Mouse (Mus musculus): ENCODE results near the gene Ddr2. TPM values are rescaled to one million over a fixed set of nuclear protein-coding genes. Genes with fewer than 3 reads are reported as not detected.
"Not testable (repeated sequence)": the region's sequence is repeated elsewhere in the genome, so short reads cannot be mapped to it uniquely, and the experiment has no call there.

The Ddr2 gene
- polyA plus RNA-seq, 1 experiment from 2014 or later: 7.9 TPM

DNA sequence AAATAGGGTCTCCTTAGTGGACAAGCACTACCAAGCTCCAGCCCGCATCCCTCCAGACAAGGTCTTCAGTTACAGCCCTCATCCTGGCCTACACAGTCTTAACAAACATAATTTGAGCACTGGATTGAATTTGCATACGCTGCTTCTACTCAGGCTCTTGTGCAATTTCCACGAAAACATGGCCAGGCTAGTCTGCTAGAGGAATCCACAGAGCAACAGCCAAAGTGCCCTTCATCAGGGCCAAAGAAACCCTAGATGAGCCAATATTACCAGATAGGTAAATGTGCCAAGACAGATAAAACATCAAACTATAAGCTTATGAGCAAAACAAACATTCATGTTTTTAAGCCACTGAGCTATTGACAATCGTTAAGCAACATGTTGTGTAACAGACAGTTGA is 75.6 kb downstream of the Ddr2 start:
- H3K27ac ChIP-seq (ENCODE audit: low read length): no peak overlapping the region
- WGBS: 95% methylated on average over 4 of the region's 4 CpGs
- H3K4me1 ChIP-seq (ENCODE audit: control insufficient read depth, insufficient read depth, low read length): no peaks in the 10 kb centered on the region
- H3K9ac ChIP-seq (ENCODE audit: low read depth, low read length): no peak overlapping the region
- H3K27me3 ChIP-seq (ENCODE audit: control insufficient read depth, insufficient read depth, low read depth, low read length): no peaks in the 10 kb centered on the region
- ATAC-seq: no peak
- no peak overlapping the region for H3K4me3 ChIP-seq (ENCODE audit: low read depth, low read length)
- no peaks in the 10 kb centered on the region for H3K36me3 ChIP-seq (ENCODE audit: control insufficient read depth, insufficient read depth, low read length)
- H3K4me2 ChIP-seq (ENCODE audit: low read length): no peak overlapping the region
- no peaks in the 10 kb centered on the region for H3K9me3 ChIP-seq (replicated peaks; ENCODE audit: control insufficient read depth, low read length, poor library complexity, severe bottlenecking)

DNA sequence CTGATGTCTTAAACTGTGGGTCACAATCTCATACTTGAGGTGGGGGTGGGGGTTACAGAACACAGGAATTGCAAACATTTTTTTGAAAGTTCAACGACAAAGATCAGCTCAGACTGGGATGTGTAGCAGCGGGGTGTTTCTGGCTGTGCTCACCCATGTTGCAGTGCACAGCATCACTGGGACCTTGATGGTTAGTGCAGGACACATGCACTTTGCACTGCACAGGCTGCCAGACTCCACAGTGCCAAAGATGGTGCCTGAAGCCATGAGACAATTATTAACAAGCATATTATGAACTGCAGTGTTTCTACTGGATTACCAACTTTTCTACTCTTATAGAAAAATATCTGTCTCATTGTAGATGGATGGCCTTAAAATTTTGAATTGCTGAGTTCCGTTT is 78.9 kb downstream of the Ddr2 start:
- Histone ChIP-seq H3K27me3 (ENCODE audit: control insufficient read depth, insufficient read depth, low read depth, low read length) (no peaks in the 10 kb centered on the region), H3K4me1 (ENCODE audit: control insufficient read depth, insufficient read depth, low read length) (no peaks in the 10 kb centered on the region), H3K36me3 (ENCODE audit: control insufficient read depth, insufficient read depth, low read length) (no peaks in the 10 kb centered on the region), H3K27ac (ENCODE audit: low read length) (no peak overlapping the region), H3K9me3 (replicated peaks; ENCODE audit: control insufficient read depth, low read length, poor library complexity, severe bottlenecking) (no peaks in the 10 kb centered on the region), H3K4me3 (ENCODE audit: low read depth, low read length) (no peak overlapping the region), H3K4me2 (ENCODE audit: low read length) (no peak overlapping the region), H3K9ac (ENCODE audit: low read depth, low read length) (no peak overlapping the region)
- WGBS: 91% methylated on average over 3 of the region's 3 CpGs
- ATAC-seq: no peak

DNA sequence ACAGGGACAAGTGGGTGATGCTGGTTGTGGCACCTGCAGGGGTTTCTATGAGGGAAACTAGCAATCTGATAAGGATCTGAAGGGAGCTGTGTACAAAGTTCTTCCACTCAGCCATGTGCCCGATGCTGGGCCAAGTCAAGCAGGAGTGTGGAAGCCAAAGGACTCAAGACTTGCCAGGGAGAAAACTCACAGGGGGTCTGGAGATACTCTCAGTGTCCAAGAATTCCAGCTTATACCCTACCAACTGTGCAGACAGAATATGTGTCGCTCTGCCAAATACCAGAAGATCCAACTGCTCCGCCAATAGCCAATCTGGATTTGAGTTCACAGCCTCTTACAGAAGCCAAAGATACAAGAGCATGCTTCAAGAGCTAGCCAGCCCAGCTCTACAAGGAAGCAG is 95.8 kb downstream of the Ddr2 start:
- H3K27me3 ChIP-seq (ENCODE audit: control insufficient read depth, insufficient read depth, low read depth, low read length): no peaks in the 10 kb centered on the region
- H3K4me3 ChIP-seq (ENCODE audit: low read depth, low read length): no peak overlapping the region
- no peak overlapping the region for H3K4me2 ChIP-seq (ENCODE audit: low read length)
- H3K9me3 ChIP-seq (replicated peaks; ENCODE audit: control insufficient read depth, low read length, poor library complexity, severe bottlenecking): no peaks in the 10 kb centered on the region
- no peak overlapping the region for H3K27ac ChIP-seq (ENCODE audit: low read length)
- H3K9ac ChIP-seq (ENCODE audit: low read depth, low read length): no peak overlapping the region
- no peaks in the 10 kb centered on the region for H3K4me1 ChIP-seq (ENCODE audit: control insufficient read depth, insufficient read depth, low read length)
- WGBS: 98% methylated on average over 3 of the region's 3 CpGs
- no peak for ATAC-seq
- H3K36me3 ChIP-seq (ENCODE audit: control insufficient read depth, insufficient read depth, low read length): no peaks in the 10 kb centered on the region

GRCm38 (mm10) chr1:170010716-170011505 is 99.7 kb downstream of the Ddr2 start:
- Histone ChIP-seq H3K4me3 (ENCODE audit: low read depth, low read length) (no peak overlapping the region), H3K9ac (ENCODE audit: low read depth, low read length) (no peak overlapping the region), H3K27me3 (ENCODE audit: control insufficient read depth, insufficient read depth, low read depth, low read length) (no peaks in the 10 kb centered on the region), H3K36me3 (ENCODE audit: control insufficient read depth, insufficient read depth, low read length) (no peaks in the 10 kb centered on the region), H3K4me2 (ENCODE audit: low read length) (no peak overlapping the region), H3K4me1 (ENCODE audit: control insufficient read depth, insufficient read depth, low read length) (no peaks in the 10 kb centered on the region), H3K27ac (ENCODE audit: low read length) (no peak overlapping the region), H3K9me3 (replicated peaks; ENCODE audit: control insufficient read depth, low read length, poor library complexity, severe bottlenecking) (no peaks in the 10 kb centered on the region)
- no peak for ATAC-seq
- WGBS: 94% methylated on average over 15 of the region's 15 CpGs

GRCm38 (mm10) chr1:170009296-170009695 is 101.3 kb downstream of the Ddr2 start:
- Histone ChIP-seq H3K27ac (ENCODE audit: low read length) (no peak overlapping the region), H3K4me1 (ENCODE audit: control insufficient read depth, insufficient read depth, low read length) (no peaks in the 10 kb centered on the region), H3K4me3 (ENCODE audit: low read depth, low read length) (no peak overlapping the region), H3K27me3 (ENCODE audit: control insufficient read depth, insufficient read depth, low read depth, low read length) (no peaks in the 10 kb centered on the region), H3K4me2 (ENCODE audit: low read length) (no peak overlapping the region), H3K9me3 (replicated peaks; ENCODE audit: control insufficient read depth, low read length, poor library complexity, severe bottlenecking) (no peaks in the 10 kb centered on the region), H3K36me3 (ENCODE audit: control insufficient read depth, insufficient read depth, low read length) (no peaks in the 10 kb centered on the region), H3K9ac (ENCODE audit: low read depth, low read length) (no peak overlapping the region)
- 100% methylated on average over 1 of the region's 1 CpGs for WGBS
- no peak for ATAC-seq

- WGBS: 91% methylated on average over 13 of the region's 13 CpGs
- Histone ChIP-seq H3K4me2 (ENCODE audit: low read length) (no peak overlapping the region), H3K27ac (ENCODE audit: low read length) (no peak overlapping the region), H3K9me3 (replicated peaks; ENCODE audit: control insufficient read depth, low read length, poor library complexity, severe bottlenecking) (no peaks in the 10 kb centered on the region), H3K4me1 (ENCODE audit: control insufficient read depth, insufficient read depth, low read length) (no peaks in the 10 kb centered on the region), H3K36me3 (ENCODE audit: control insufficient read depth, insufficient read depth, low read length) (no peaks in the 10 kb centered on the region), H3K4me3 (ENCODE audit: low read depth, low read length) (no peak overlapping the region), H3K9ac (ENCODE audit: low read depth, low read length) (no peak overlapping the region), H3K27me3 (ENCODE audit: control insufficient read depth, insufficient read depth, low read depth, low read length) (no peaks in the 10 kb centered on the region)
- ATAC-seq: no peak
Observed at GRCm38 (mm10) chr1:170008432-170009220, 101.9 kb downstream of the Ddr2 start.

DNA sequence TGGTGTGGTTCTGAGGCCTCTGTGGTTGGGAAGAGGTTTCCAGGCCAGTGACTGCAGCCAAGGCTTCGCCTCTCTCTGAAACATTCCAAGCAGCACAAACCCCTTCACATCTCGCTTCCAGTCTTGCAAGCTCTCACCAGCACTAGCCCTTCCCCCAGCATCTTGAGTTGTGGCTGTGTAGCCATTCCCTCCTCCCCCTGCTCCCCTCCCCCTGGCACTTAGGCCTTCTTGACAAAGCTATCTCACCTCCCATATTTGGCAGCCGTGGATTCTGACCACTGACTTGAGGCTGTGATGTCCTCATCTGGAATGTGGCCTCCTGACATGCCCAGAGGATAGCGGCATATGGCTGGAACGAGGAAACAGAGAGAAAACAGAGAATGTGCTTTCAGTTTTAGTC is 104.0 kb downstream of the Ddr2 start:
- no peak for ATAC-seq
- H3K27me3 ChIP-seq (ENCODE audit: control insufficient read depth, insufficient read depth, low read depth, low read length): no peaks in the 10 kb centered on the region
- no peak overlapping the region for H3K4me3 ChIP-seq (ENCODE audit: low read depth, low read length)
- no peak overlapping the region for H3K9ac ChIP-seq (ENCODE audit: low read depth, low read length)
- 85% methylated on average over 5 of the region's 5 CpGs for WGBS
- H3K9me3 ChIP-seq (replicated peaks; ENCODE audit: control insufficient read depth, low read length, poor library complexity, severe bottlenecking): no peaks in the 10 kb centered on the region
- no peak overlapping the region for H3K4me2 ChIP-seq (ENCODE audit: low read length)
- H3K4me1 ChIP-seq (ENCODE audit: control insufficient read depth, insufficient read depth, low read length): no peaks in the 10 kb centered on the region
- no peaks in the 10 kb centered on the region for H3K36me3 ChIP-seq (ENCODE audit: control insufficient read depth, insufficient read depth, low read length)
- no peak overlapping the region for H3K27ac ChIP-seq (ENCODE audit: low read length)

DNA sequence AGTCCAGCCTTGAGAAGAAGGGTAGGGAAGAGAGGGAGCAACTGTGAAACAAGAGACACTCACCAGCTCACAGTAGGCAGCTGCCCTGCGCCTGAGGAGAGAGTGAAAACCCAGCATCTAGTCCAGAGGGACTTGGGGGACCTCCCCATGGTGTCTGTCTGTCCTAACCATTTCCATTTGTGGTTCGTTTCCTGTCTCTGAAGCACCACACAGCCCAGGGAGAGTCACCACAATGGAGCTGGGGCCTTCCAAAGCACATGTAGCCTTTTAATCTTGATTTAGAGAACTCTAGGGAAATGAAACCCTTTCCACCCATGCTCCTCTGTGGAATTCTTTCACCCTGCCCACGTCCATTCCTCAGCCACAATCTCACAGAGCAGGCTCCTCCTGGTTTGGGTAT is 105.3 kb downstream of the Ddr2 start:
- no peak overlapping the region for H3K4me2 ChIP-seq (ENCODE audit: low read length)
- no peaks in the 10 kb centered on the region for H3K4me1 ChIP-seq (ENCODE audit: control insufficient read depth, insufficient read depth, low read length)
- H3K27ac ChIP-seq (ENCODE audit: low read length): no peak overlapping the region
- H3K36me3 ChIP-seq (ENCODE audit: control insufficient read depth, insufficient read depth, low read length): no peaks in the 10 kb centered on the region
- no peak for ATAC-seq
- no peak overlapping the region for H3K9ac ChIP-seq (ENCODE audit: low read depth, low read length)
- H3K9me3 ChIP-seq (replicated peaks; ENCODE audit: control insufficient read depth, low read length, poor library complexity, severe bottlenecking): no peaks in the 10 kb centered on the region
- no peaks in the 10 kb centered on the region for H3K27me3 ChIP-seq (ENCODE audit: control insufficient read depth, insufficient read depth, low read depth, low read length)
- WGBS: 71% methylated on average over 3 of the region's 3 CpGs
- no peak overlapping the region for H3K4me3 ChIP-seq (ENCODE audit: low read depth, low read length)

GRCm38 (mm10) chr1:169993901-169994300 is 116.7 kb downstream of the Ddr2 start:
- 95% methylated on average over 6 of the region's 6 CpGs for WGBS
- H3K9me3 ChIP-seq (replicated peaks; ENCODE audit: control insufficient read depth, low read length, poor library complexity, severe bottlenecking); H3K27ac ChIP-seq (ENCODE audit: low read length); H3K4me3 ChIP-seq (ENCODE audit: low read depth, low read length); H3K27me3 ChIP-seq (ENCODE audit: control insufficient read depth, insufficient read depth, low read depth, low read length); H3K36me3 ChIP-seq (ENCODE audit: control insufficient read depth, insufficient read depth, low read length); H3K4me2 ChIP-seq (ENCODE audit: low read length); ATAC-seq; H3K9ac ChIP-seq (ENCODE audit: low read depth, low read length); H3K4me1 ChIP-seq (ENCODE audit: control insufficient read depth, insufficient read depth, low read length): not testable (repeated sequence)

Data from midbrain, embryonic 16.5 days (tissue).